Mouse (Mus musculus): ENCODE data around the gene Cers5.
A peak's percentile ranks its signal among the peaks of the same experiment; 100 is the strongest.
"Not testable (repeated sequence)": the region's sequence is repeated elsewhere in the genome, so short reads cannot be mapped to it uniquely, and the experiment has no call there.

The Cers5 gene

GRCm38 (mm10) chr15:99790464-99790863 lies 17.8 kb upstream of the Cers5 start:
- DNase-seq (ENCODE audit: low read depth, low spot score) = no peak

DNA sequence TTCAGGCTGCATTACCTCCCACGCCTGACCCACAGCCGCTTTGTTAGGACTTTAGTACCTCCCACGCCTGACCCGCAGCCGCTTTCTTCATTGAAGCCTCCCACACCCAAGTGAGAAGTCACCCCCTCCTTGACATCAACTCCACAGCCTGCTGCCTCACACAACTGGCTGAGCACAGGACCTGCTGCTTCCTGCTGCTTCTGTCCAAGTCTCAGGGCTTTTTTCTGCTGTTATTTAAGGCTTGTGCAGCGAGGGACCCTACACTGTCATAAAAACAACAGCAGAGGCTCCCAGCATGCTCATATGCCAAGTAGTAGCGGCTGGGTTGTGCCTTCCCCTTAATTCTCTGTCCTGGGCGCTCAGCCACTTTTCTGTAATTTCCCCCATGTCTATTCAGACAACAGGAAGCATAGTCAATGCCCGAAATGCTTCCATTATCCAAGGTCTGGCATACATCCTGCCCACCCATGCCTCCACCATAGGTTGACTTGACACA lies 15.0 kb upstream of the Cers5 start:
- DNase-seq (ENCODE audit: low read depth, low spot score) = no peak

- DNase-seq (ENCODE audit: low read depth, low spot score) = no peak
These were observed 6.1 kb upstream of the Cers5 start for GRCm38 (mm10) chr15:99778677-99779335.

DNA sequence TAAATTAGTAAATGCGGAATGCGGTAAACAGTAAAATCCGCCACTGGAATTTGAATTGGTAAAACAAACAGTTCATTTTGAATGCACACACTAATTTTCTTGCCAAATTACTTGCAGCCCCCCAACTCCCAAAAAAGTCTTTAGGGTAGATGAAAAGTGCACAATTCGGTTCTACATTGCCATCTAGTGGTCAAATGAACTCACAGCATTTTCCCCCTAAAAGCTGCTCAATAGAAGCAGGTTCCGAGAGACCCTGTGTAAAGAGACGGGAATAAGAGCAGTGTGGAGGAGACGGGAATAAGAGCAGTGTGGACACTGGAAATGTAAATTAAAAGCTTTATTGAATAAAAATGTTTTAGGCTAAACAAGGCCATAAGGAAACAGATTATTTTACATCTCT lies 5.5 kb upstream of the Cers5 start:
- DNase-seq (ENCODE audit: low read depth, low spot score) = no peak

DNA sequence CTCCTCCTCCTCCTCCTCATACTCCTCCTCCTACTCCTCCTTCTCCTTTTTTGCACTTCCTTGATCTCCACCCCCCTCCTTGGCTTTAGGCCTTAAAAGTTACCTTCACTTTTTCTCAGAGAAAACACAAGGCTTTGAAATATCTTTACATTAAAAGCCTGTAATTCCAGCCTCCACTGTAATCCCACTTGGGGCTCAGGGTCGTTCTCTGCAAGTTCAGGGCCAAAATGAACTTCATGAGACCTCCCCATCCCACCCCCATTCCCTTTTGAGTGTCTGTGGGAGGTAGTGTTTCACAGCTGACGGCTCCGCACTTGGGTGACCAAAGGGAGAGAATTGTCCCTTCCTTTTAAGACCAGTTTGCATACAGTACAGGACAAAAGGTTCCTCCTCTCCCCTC lies 240 bp upstream of the Cers5 start:
- DNase-seq (ENCODE audit: low read depth, low spot score) = no peak

GRCm38 (mm10) chr15:99772277-99772880 lies 306 bp downstream of the Cers5 start:
- DNase-seq (ENCODE audit: low read depth, low spot score) = peak; percentile 52

GRCm38 (mm10) chr15:99771601-99772276 lies 946 bp downstream of the Cers5 start:
- DNase-seq (ENCODE audit: low read depth, low spot score) = no peak

GRCm38 (mm10) chr15:99771004-99771500 lies 1.6 kb downstream of the Cers5 start:
- DNase-seq (ENCODE audit: low read depth, low spot score) = no peak

GRCm38 (mm10) chr15:99768761-99769160 lies 3.9 kb downstream of the Cers5 start:
- no peak for DNase-seq (ENCODE audit: low read depth, low spot score)

DNA sequence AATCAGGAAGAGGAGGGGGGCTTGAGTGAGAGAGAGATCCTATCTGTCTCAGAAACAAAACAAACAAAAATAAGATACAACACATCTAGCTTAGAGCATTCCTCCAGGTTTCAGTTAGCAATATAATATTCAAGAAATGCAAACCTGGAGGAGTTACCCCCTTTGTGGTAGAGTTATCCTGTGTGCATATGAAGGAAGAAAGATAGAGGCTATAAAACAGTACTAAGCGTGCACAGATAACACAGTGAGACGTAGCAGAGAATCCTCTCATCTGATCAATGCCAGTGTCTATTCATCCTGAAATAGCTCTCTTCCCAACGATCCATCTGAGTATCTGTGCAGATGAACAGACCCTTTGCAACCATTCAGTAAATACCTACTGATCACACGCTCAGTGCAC lies 5.2 kb downstream of the Cers5 start:
- no peak for DNase-seq (ENCODE audit: low read depth, low spot score)

DNA sequence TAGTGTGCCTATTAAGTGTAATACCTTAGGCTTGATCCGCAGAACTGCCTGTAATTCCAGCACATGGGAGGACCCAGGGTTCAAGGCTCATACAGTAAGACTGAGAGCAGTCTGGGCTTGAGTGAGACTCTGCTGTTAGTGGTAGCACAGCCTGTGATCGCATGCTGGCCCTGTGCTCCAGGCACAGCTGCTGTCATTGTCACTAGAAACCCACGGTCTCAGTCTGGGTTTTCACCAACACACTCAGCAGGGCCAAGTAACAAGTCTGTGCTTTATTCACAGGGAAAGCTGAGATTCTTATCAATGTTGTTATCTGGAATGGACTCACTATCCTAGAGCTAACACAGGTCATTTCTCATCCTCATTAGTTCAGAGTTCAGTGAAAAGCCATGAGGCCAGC lies 18.5 kb downstream of the Cers5 start:
- no peak for DNase-seq (ENCODE audit: low read depth, low spot score)

GRCm38 (mm10) chr15:99740229-99740628 lies 32.5 kb downstream of the Cers5 start:
- DNase-seq (ENCODE audit: low read depth, low spot score) = no peak

- no peak for DNase-seq (ENCODE audit: low read depth, low spot score)
These were observed 36.0 kb downstream of the Cers5 start for GRCm38 (mm10) chr15:99736675-99737074.

- no peak for DNase-seq (ENCODE audit: low read depth, low spot score)
These were observed 37.1 kb downstream of the Cers5 start for GRCm38 (mm10) chr15:99735631-99736030.

DNA sequence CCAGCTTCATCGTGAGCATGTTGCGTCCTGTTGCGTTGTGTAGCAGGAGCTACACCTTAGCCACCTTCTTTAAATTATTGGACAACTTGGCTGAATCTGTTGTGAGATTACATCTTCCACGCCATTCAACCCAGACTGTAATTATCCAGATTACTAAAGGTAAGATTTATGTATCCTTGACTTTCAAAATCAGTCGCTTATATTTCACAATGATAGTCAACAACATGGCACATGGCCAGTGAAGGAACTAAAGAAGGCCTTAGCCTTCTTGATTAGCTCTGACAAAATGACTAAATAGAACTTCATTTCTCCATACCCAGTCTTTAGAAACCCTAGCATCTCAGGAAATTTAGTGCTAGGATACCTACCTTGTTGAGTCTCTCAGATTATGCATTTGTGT lies 39.5 kb downstream of the Cers5 start:
- DNase-seq (ENCODE audit: low read depth, low spot score) = no peak

- no peak for DNase-seq (ENCODE audit: low read depth, low spot score)
These were observed 41.0 kb downstream of the Cers5 start for GRCm38 (mm10) chr15:99731678-99732077.

DNA sequence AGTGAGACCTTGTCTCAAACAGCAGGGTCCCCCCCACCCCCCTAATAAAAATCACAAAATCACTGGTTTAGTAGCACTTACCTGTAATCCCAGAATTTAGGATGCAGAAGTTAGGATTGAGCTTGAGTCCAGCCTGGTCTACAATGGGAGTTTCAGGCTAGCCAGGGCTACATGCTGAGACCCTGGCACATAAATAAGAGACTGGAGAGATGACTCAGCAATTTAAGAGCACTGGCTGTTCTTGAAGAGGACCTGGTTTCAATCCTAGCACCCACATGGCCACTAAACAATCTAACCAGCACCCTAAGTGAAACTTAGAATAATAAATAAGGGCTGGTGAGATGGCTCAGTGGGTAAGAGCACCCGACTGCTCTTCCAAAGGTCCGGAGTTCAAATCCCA lies 41.5 kb downstream of the Cers5 start:
- DNase-seq (ENCODE audit: low read depth, low spot score) = no peak

- no peak for DNase-seq (ENCODE audit: low read depth, low spot score)
These were observed 43.5 kb downstream of the Cers5 start for GRCm38 (mm10) chr15:99729056-99729783.

GRCm38 (mm10) chr15:99728211-99728610 lies 44.5 kb downstream of the Cers5 start:
- DNase-seq (ENCODE audit: low read depth, low spot score) = no peak

- no peak for DNase-seq (ENCODE audit: low read depth, low spot score)
These were observed 45.2 kb downstream of the Cers5 start for GRCm38 (mm10) chr15:99727525-99727924.

GRCm38 (mm10) chr15:99727039-99727438 lies 45.6 kb downstream of the Cers5 start:
- DNase-seq (ENCODE audit: low read depth, low spot score) = not testable (repeated sequence)

DNA sequence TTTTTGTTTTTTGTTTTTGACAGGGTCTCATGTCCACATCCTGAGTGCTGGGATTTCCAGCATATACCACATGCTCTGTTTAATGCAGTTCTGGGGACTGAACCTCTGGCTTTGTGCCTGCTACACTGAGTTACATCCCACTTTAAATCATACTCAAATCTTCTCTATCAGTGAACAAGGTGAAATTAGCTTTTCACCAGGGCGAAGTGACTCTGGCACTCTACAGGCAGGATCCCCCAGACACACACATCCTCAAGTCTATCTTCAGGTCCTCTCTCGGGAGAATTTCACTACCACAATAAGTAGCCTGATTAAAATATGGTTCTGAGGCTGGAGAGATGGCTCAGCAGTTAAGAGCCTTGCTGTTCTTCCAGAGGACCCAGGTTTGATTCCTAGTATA lies 46.1 kb downstream of the Cers5 start:
- DNase-seq (ENCODE audit: low read depth, low spot score) = no peak
